Mouse (Mus musculus) MEL (cell line): ENCODE measurements at regions not wholly inside any gene's neighbourhood (a gene's known extent, or its start where the extent isn't known, plus 50 kb on each side); places are given as distances from the start of the nearest gene placed in this dataset.
"Not testable (repeated sequence)": the region's sequence is repeated elsewhere in the genome, so short reads cannot be mapped to it uniquely, and the experiment has no call there.

Experiments used
- DNase-seq: peaks from one replicate; pipeline ENCODE4 v3.0.0; 2011; ENCODE audit warnings: low read depth, low spot score
- H3K27ac ChIP-seq: 2 replicates; pipeline ENCODE4 v1.5.1; 2012; ENCODE audit warnings: low read depth, mild to moderate bottlenecking, control low read depth, low read length, moderate library complexity; ENCODE audit not compliant: control insufficient read depth
- H3K27me3 ChIP-seq, 2 experiments: fragments of 150-350 bp in 1 of 2; sonication (generic) in 1 of 2; 2 replicates each; pipeline ENCODE4 v1.6.1; 2012; ENCODE audit warnings: low read length in 2 of 2, mild to moderate bottlenecking in 2 of 2, improper control_type of control experiment in 1 of 2, moderate library complexity in 1 of 2; ENCODE audit not compliant: insufficient read depth in 2 of 2, control insufficient read depth in 1 of 2
- H3K36me3 ChIP-seq, 2 experiments: 2 replicates each; pipeline ENCODE4 v1.6.1; 2012 to 2014; ENCODE audit warnings: low read length in 2 of 2, improper control_type of control experiment in 1 of 2, inconsistent platforms in 1 of 2, mild to moderate bottlenecking in 1 of 2; ENCODE audit not compliant: insufficient read depth in 2 of 2, control insufficient read depth in 1 of 2
- H3K4me1 ChIP-seq, 2 experiments: fragments of 150-350 bp in 1 of 2; sonication (generic) in 1 of 2; 2 replicates each; pipeline ENCODE4 v1.6.1; 2012; ENCODE audit warnings: low read length in 2 of 2, improper control_type of control experiment in 1 of 2, mild to moderate bottlenecking in 1 of 2; ENCODE audit not compliant: insufficient read depth in 2 of 2, control insufficient read depth in 1 of 2
- H3K4me3 ChIP-seq, 2 experiments: fragments of 150-350 bp in 1 of 2; sonication (generic) in 1 of 2; 2 replicates each; pipeline ENCODE4 v1.5.1; 2012; ENCODE audit warnings: low read depth in 2 of 2, low read length in 2 of 2, mild to moderate bottlenecking in 2 of 2, moderate library complexity in 2 of 2, control low read depth in 1 of 2, improper control_type of control experiment in 1 of 2; ENCODE audit not compliant: control insufficient read depth in 1 of 2, insufficient read depth in 1 of 2
- H3K79me2 ChIP-seq: 2 replicates; pipeline ENCODE4 v1.6.1; 2012; ENCODE audit warnings: mild to moderate bottlenecking, low read length, moderate library complexity; ENCODE audit not compliant: control insufficient read depth, poor library complexity, insufficient read depth
- H3K9ac ChIP-seq: 2 replicates; pipeline ENCODE4 v1.6.1; 2012; ENCODE audit warnings: low read depth, mild to moderate bottlenecking, control low read depth, low read length, moderate library complexity; ENCODE audit not compliant: control insufficient read depth, poor library complexity, severe bottlenecking
- H3K9me3 ChIP-seq: fragments of 150-350 bp; sonication (generic); replicated peaks from 2 replicates; pipeline ENCODE4 v1.6.1; 2012; ENCODE audit warnings: mild to moderate bottlenecking, low read length, improper control_type of control experiment, moderate library complexity; ENCODE audit not compliant: insufficient read depth
- CHD1 ChIP-seq: IDR thresholded peaks from 2 replicates; pipeline ENCODE4 v1.6.1; 2012; ENCODE audit warnings: low read depth, mild to moderate bottlenecking, inconsistent platforms, low read length, improper control_type of control experiment
- E2F4 ChIP-seq: IDR thresholded peaks from 2 replicates; pipeline ENCODE4 v1.6.1; 2011; ENCODE audit warnings: low read depth, low read length, improper control_type of control experiment, borderline replicate concordance
- ELF1 ChIP-seq: IDR thresholded peaks from 2 replicates; pipeline ENCODE4 v1.6.1; 2014; ENCODE audit warnings: low read depth, mild to moderate bottlenecking, inconsistent platforms, low read length, improper control_type of control experiment, moderate library complexity
- EP300 ChIP-seq, 2 experiments: IDR thresholded peaks; 2 replicates each; pipeline ENCODE4 v1.6.1; 2011; ENCODE audit warnings: improper control_type of control experiment in 2 of 2, low read length in 2 of 2, low read depth in 1 of 2, mild to moderate bottlenecking in 1 of 2
- GATA1 ChIP-seq: IDR thresholded peaks from 2 replicates; pipeline ENCODE4 v1.6.1; 2011; ENCODE audit warnings: low read depth, low read length, improper control_type of control experiment
- JUND ChIP-seq: IDR thresholded peaks from 2 replicates; pipeline ENCODE4 v1.6.1; 2011; ENCODE audit warnings: low read depth, mild to moderate bottlenecking, improper control_type of control experiment, low read length
- MAX ChIP-seq: IDR thresholded peaks from 2 replicates; pipeline ENCODE4 v1.6.1; 2011; ENCODE audit warnings: low read length, improper control_type of control experiment
- MYB ChIP-seq: IDR thresholded peaks from 2 replicates; pipeline ENCODE4 v1.6.1; 2011; ENCODE audit warnings: mild to moderate bottlenecking, low read depth, low read length, improper control_type of control experiment
- MYC ChIP-seq: IDR thresholded peaks from 2 replicates; pipeline ENCODE4 v1.6.1; 2011; ENCODE audit warnings: low read depth, mild to moderate bottlenecking, low read length, improper control_type of control experiment, moderate library complexity
- NELFE ChIP-seq: IDR thresholded peaks from 2 replicates; pipeline ENCODE4 v1.6.1; 2011; ENCODE audit warnings: low read depth, low read length, improper control_type of control experiment
- POLR2A ChIP-seq, 2 experiments: IDR thresholded peaks; 2 replicates each; pipeline ENCODE4 v1.6.1; 2011 to 2012; ENCODE audit warnings: low read length in 2 of 2, mild to moderate bottlenecking in 2 of 2, control low read depth in 1 of 2, improper control_type of control experiment in 1 of 2, low read depth in 1 of 2, moderate library complexity in 1 of 2; ENCODE audit not compliant: control insufficient read depth in 1 of 2, insufficient read depth in 1 of 2, poor library complexity in 1 of 2
- POLR2AphosphoS5 ChIP-seq: IDR thresholded peaks from 2 replicates; pipeline ENCODE4 v1.6.1; 2012; ENCODE audit warnings: low read depth, borderline replicate concordance, mild to moderate bottlenecking, inconsistent platforms, low read length, moderate library complexity, mixed read lengths
- SMC3 ChIP-seq: IDR thresholded peaks from 2 replicates; pipeline ENCODE4 v1.6.1; 2011; ENCODE audit warnings: low read depth, low read length, improper control_type of control experiment
- ZMIZ1 ChIP-seq: IDR thresholded peaks from 2 replicates; pipeline ENCODE4 v1.6.1; 2012; ENCODE audit warnings: low read depth, mild to moderate bottlenecking, inconsistent platforms, low read length, improper control_type of control experiment, moderate library complexity

DNA sequence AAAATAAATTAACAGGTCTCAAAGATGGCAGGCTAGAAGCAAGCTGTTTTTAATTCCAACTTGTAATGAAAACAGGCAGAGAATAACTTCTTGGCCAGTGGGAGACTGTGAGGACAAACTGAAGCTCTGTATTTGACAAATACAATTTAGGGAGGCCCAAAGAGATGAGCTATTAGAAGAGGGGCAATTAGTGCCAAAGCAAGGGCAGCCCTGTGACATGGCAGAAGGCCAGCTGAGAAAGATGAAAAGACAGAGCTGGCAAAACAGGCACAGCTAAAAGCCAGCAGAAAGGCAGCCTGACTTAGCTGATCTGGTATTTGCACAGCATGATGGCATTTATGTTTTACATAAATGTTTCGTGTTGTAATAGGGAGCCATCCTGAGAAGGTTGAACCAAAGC, 175.0 kb upstream of the Ngly1 start:
- H3K9me3 ChIP-seq = no peaks in the 10 kb centered on the region
- no peaks in the 10 kb centered on the region for H3K27me3 ChIP-seq
- H3K79me2 ChIP-seq = no peaks in the 10 kb centered on the region
- no peak overlapping the region for H3K4me3 ChIP-seq
- TF ChIP-seq NELFE (no peak), MAX (no peak), ELF1 (no peak), CHD1 (no peak), MYB (no peak), SMC3 (no peak), GATA1 (no peak), MYC (no peak), JUND (no peak), POLR2A (IDR thresholded peaks at IDR 0.05; ENCODE audit: control insufficient read depth in 1 of 2, insufficient read depth in 1 of 2, low read depth in 1 of 2, low read length in 2 of 2, poor library complexity in 1 of 2) (no peak), ZMIZ1 (no peak), E2F4 (no peak), POLR2AphosphoS5 (no peak)
- H3K36me3 ChIP-seq = no peaks in the 10 kb centered on the region
- H3K27ac ChIP-seq = no peak overlapping the region
- H3K4me1 ChIP-seq = no peaks in the 10 kb centered on the region
- no peak overlapping the region for H3K9ac ChIP-seq
- no peak for DNase-seq

DNA sequence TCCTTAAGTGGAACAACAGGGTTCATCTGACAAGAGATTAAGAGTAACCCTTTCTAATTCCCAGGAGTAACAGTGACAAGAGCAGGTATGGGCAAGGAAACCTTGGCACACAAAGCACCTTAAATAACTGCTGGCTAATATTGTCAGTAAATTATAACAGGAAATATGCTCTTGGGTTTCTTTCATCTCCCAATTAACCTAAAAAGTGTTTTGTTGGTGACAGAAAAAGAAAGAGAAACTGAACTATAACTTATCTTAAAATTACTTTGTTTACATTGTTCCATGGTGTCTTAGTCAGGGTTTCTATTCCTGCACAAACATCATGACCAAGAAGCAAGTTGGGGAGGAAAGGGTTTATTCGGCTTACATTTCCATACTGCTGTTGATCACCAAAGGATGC, 170.0 kb upstream of the Ngly1 start:
- no peak for TF ChIP-seq EP300 (IDR thresholded peaks at IDR 0.05; ENCODE audit: low read depth in 1 of 2, low read length in 2 of 2)
- H3K9ac ChIP-seq = no peak overlapping the region
- no peak for DNase-seq
- H3K27ac ChIP-seq = no peak overlapping the region
- no peaks in the 10 kb centered on the region for H3K27me3 ChIP-seq
- H3K36me3 ChIP-seq = no peaks in the 10 kb centered on the region
- H3K79me2 ChIP-seq = no peaks in the 10 kb centered on the region
- H3K4me1 ChIP-seq = no peaks in the 10 kb centered on the region
- H3K4me3 ChIP-seq = no peak overlapping the region
- H3K9me3 ChIP-seq = no peaks in the 10 kb centered on the region

DNA sequence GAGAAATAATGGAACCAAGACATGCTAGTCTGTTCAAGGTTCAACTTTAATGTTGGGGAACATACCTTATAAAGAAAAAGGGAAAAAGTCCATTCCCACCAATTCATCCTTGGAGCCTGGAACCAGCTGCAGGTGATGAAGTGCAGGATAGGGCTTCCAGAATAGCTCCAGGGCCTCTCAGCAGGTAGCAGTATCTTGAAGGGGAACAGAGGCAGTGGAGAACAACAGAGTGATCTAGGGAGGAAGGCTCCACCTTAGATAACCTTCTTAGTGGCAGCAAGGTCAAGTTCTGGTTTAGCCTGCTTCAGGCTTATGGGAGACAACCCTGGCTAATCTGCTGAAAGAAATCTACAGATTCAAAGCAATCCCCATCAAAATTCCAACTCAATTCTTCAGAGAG, 161.8 kb upstream of the Ngly1 start:
- H3K4me3 ChIP-seq, H3K4me1 ChIP-seq, DNase-seq, H3K9ac ChIP-seq, H3K9me3 ChIP-seq, H3K36me3 ChIP-seq, H3K79me2 ChIP-seq, H3K27me3 ChIP-seq, H3K27ac ChIP-seq: not testable (repeated sequence)
